Mouse (Mus musculus) gastrocnemius, adult 2 months (tissue): ENCODE measurements at regions not wholly inside any gene's neighbourhood (a gene's known extent, or its start where the extent isn't known, plus 50 kb on each side); places are given as distances from the start of the nearest gene placed in this dataset.

Experiments used
- DNase-seq: peaks from one replicate; pipeline ENCODE4 v3.0.0; 2022
- H3K27ac ChIP-seq: fragments of 200-600 bp; 2 replicates; pipeline ENCODE4 v1.8.1; 2022; ENCODE audit warnings: mild to moderate bottlenecking
- H3K4me3 ChIP-seq: fragments of 200-600 bp; 2 replicates; pipeline ENCODE4 v1.8.1; 2022; ENCODE audit warnings: mild to moderate bottlenecking, moderate library complexity
- CTCF ChIP-seq: fragments of 200-600 bp; IDR thresholded peaks from 2 replicates; pipeline ENCODE4 v1.8.1; 2022; ENCODE audit warnings: antibody characterized with exemption, mild to moderate bottlenecking, moderate library complexity
- intact Hi-C: fragments of 180-260 bp; cut with DNase I; formaldehyde crosslinking; loops from one replicate; pipeline ENCODE4 v1.15.1; 2025

GRCm38 (mm10) chr7:71471658-71472383 is 120.5 kb upstream of the Gm10295 start:
- peak overlapping the region; percentile 44 for H3K4me3 ChIP-seq
- intact Hi-C loops = no loop called here
- peak; percentile 53 for DNase-seq
- peak overlapping the region; percentile 56 for H3K27ac ChIP-seq
- TF ChIP-seq CTCF = no peak

- no peak for DNase-seq
- H3K4me3 ChIP-seq = peak overlapping the region; percentile 44
- peak overlapping the region; percentile 56 for H3K27ac ChIP-seq
- intact Hi-C loops = no loop called here
- no peak for TF ChIP-seq CTCF
These were observed 120.0 kb upstream of the Gm10295 start for GRCm38 (mm10) chr7:71471319-71471657.

- no peak for DNase-seq
- intact Hi-C loops = no loop called here
- no peak overlapping the region for H3K27ac ChIP-seq
- no peak overlapping the region for H3K4me3 ChIP-seq
- no peak for TF ChIP-seq CTCF
These were observed 119.1 kb upstream of the Gm10295 start for GRCm38 (mm10) chr7:71470418-71470817.

GRCm38 (mm10) chr7:71469951-71470350 is 118.7 kb upstream of the Gm10295 start:
- TF ChIP-seq CTCF = no peak
- intact Hi-C loops = no loop called here
- no peak for DNase-seq
- no peak overlapping the region for H3K27ac ChIP-seq
- H3K4me3 ChIP-seq = no peak overlapping the region

GRCm38 (mm10) chr7:71467436-71468127 is 116.3 kb upstream of the Gm10295 start:
- Histone ChIP-seq H3K4me3 (no peak overlapping the region), H3K27ac (no peak overlapping the region)
- TF ChIP-seq CTCF = no peak
- no peak for DNase-seq
- intact Hi-C loops = no loop called here

- DNase-seq = no peak
- H3K27ac ChIP-seq = no peak overlapping the region
- intact Hi-C loops = no loop called here
- no peak overlapping the region for H3K4me3 ChIP-seq
- no peak for TF ChIP-seq CTCF
These were observed 112.8 kb upstream of the Gm10295 start for GRCm38 (mm10) chr7:71464127-71464526.

- intact Hi-C loops = no loop called here
- DNase-seq = no peak
These were observed 112.3 kb upstream of the Gm10295 start for GRCm38 (mm10) chr7:71463565-71463964.

GRCm38 (mm10) chr7:71459805-71460204 is 108.5 kb upstream of the Gm10295 start:
- Histone ChIP-seq H3K27ac (no peak overlapping the region), H3K4me3 (no peak overlapping the region)
- intact Hi-C loops = no loop called here
- no peak for TF ChIP-seq CTCF
- DNase-seq = no peak

More at GRCm38 (mm10) chr7:71463565-71463964, 112.3 kb upstream of the Gm10295 start:
- Histone ChIP-seq H3K27ac (no peak overlapping the region), H3K4me3 (no peak overlapping the region)
- no peak for TF ChIP-seq CTCF

- no peak for DNase-seq
- no peak for TF ChIP-seq CTCF
- Histone ChIP-seq H3K4me3 (no peak overlapping the region), H3K27ac (no peak overlapping the region)
- intact Hi-C loops = no loop called here
These were observed 106.9 kb upstream of the Gm10295 start for GRCm38 (mm10) chr7:71458104-71458754.

- no peak overlapping the region for H3K4me3 ChIP-seq
- no peak for TF ChIP-seq CTCF
- DNase-seq = no peak
- no peak overlapping the region for H3K27ac ChIP-seq
- intact Hi-C loops = no loop called here
These were observed 106.3 kb upstream of the Gm10295 start for GRCm38 (mm10) chr7:71457409-71458103.

GRCm38 (mm10) chr7:71456421-71456820 is 105.1 kb upstream of the Gm10295 start:
- no peak overlapping the region for H3K27ac ChIP-seq
- intact Hi-C loops = no loop called here
- no peak for DNase-seq
- TF ChIP-seq CTCF = no peak
- no peak overlapping the region for H3K4me3 ChIP-seq

- no peak for DNase-seq
- no peak for TF ChIP-seq CTCF
- no peak overlapping the region for H3K4me3 ChIP-seq
- intact Hi-C loops = no loop called here
- no peak overlapping the region for H3K27ac ChIP-seq
These were observed 89.3 kb upstream of the Gm10295 start for GRCm38 (mm10) chr7:71440330-71441240.
